Mouse (Mus musculus) liver, adult 2 months (tissue): Measurements from ENCODE around the gene Tradd.

Source experiments
- CTCF ChIP-seq: fragments of 200-500 bp; IDR thresholded peaks from 2 replicates; pipeline ENCODE4 v1.5.1; 2011; ENCODE audit warnings: low read depth, low read length, control low read depth
- POLR2A ChIP-seq: fragments of 200-500 bp; IDR thresholded peaks from 2 replicates; pipeline ENCODE4 v1.6.1; 2011; ENCODE audit warnings: low read length, control low read depth; ENCODE audit not compliant: insufficient read depth; ENCODE audit errors: extremely low read depth

DNA sequence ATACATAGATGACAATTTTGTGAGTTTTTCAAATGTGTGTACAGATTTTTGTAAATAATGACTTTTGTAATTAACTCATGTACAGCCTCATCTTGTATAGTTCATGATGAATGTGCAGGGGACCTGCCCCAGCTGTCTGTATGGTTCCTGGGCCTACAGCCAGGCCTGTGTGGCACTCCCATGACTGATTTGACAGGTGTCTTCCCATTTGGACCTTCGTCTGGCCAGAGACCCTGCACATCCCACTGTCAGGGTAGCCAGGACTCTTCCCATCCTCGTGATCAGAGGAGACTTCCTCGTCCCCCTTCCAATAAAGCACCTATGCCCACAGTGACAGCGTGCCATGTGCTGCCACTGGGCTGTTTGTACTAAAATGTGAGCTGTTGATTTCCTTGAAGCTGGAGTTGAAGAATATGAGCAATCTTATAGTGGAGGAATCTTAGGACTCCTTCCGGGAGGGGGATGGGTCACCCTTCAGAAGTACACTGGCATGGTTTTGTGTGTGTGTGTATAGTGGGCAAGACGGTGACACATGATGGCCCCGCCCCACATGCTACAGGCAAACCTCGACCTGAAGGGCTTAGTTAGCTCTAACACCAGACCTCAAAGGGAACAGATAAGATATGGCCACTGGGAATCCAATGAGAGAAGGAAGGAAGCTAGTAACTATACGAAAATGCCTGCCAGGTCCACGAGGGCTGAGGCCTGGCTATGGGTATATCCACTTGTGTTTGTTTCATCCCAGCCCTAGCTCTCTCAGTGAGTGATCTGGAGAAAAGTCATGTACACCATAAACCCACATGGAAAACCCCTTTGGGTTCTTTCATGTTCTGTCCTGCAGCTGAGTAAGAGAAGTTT lies 11.5 kb downstream of the Tradd start:
- TF ChIP-seq CTCF (no peak), POLR2A (no peak)
